ENCODE assay signal across 18 mouse cellular contexts in genomic region chr17:47283158-47283557, GRCm38 (mm10).
DNase-seq lines count a peak whose midpoint lies in the region; ATAC-seq and TF ChIP-seq lines count a peak whose summit lies in the region.
"Had no signal": no experiment of that assay in that cellular context is flagged by ENCODE, and none has a peak within 500 bp of the region (broad histone marks: within the 10 kb centered on the region; RNA-seq: fewer than 3 reads in every experiment).

No protein-coding gene starts in this region.

- no peak overlapping the region for H3K4me3 ChIP-seq in hindbrain, postnatal 0 days (ENCODE audit: low read length)
- no peak overlapping the region for H3K4me3 ChIP-seq in hindbrain, embryonic 13.5 days
- H3K4me3 ChIP-seq: embryonic facial prominence, embryonic 12.5 days; heart, embryonic 12.5 days; limb, embryonic 13.5 days; liver, embryonic 13.5 days; neural tube, embryonic 12.5 days had no signal

- peak; percentile 9 for DNase-seq in hindbrain, postnatal 0 days (ENCODE audit: low spot score)
- peak; percentile 36 for DNase-seq in brain, embryonic 14.5 days (ENCODE audit: low read depth)
- peak; percentile 30 to 57 for DNase-seq in lung, adult 18-20 months
- peak; percentile 34 for DNase-seq in lung, postnatal 14 days
- no peak for DNase-seq in gastrocnemius, adult 18-20 months (ENCODE audit: low spot score)
- DNase-seq in Muller cell, postnatal 12 days (ENCODE audit: inconsistent ontology term) = no peak
- DNase-seq: adrenal gland, adult 8-10 months; heart, postnatal 36 days; liver, embryonic 13.5 days; right cerebral cortex, adult 18-20 months had no signal

- peaks cover 4% of the 10 kb centered on the region; the same call in 1 of the 2 replicates for H3K36me3 ChIP-seq in hindbrain, postnatal 0 days (ENCODE audit: insufficient read depth, low read length)
- peaks cover 17% of the 10 kb centered on the region for H3K36me3 ChIP-seq in hindbrain, embryonic 13.5 days

- no peak for TF ChIP-seq CTCF in hindbrain, postnatal 0 days (IDR thresholded peaks at IDR 0.05; ENCODE audit: low read depth)
- no peak for TF ChIP-seq CTCF in brain, embryonic 14.5 days (IDR thresholded peaks at IDR 0.05; ENCODE audit: borderline replicate concordance, extremely low read depth, insufficient read depth, insufficient read length)

- no peak overlapping the region for H3K4me2 ChIP-seq in hindbrain, postnatal 0 days (ENCODE audit: low read depth, low read length)
- H3K4me2 ChIP-seq in hindbrain, embryonic 13.5 days = no peak overlapping the region
- H3K4me2 ChIP-seq: embryonic facial prominence, embryonic 12.5 days; heart, embryonic 12.5 days; limb, embryonic 13.5 days; liver, embryonic 13.5 days; neural tube, embryonic 12.5 days had no signal

- H3K27me3 ChIP-seq in hindbrain, postnatal 0 days (ENCODE audit: insufficient read depth, low read length) = no peaks in the 10 kb centered on the region
- no peaks in the 10 kb centered on the region for H3K27me3 ChIP-seq in hindbrain, embryonic 13.5 days
- H3K27me3 ChIP-seq: embryonic facial prominence, embryonic 12.5 days; heart, embryonic 12.5 days; limb, embryonic 13.5 days; liver, embryonic 13.5 days; neural tube, embryonic 12.5 days had no signal

- peak; percentile 77 for ATAC-seq in hindbrain, postnatal 0 days
- ATAC-seq in hindbrain, embryonic 13.5 days (ENCODE audit: low FRiP score) = no peak; the same call in 1 of the 2 replicates
- ATAC-seq: forebrain, embryonic 16.5 days; intestine, embryonic 16.5 days had no signal

- no peaks in the 10 kb centered on the region for H3K9me3 ChIP-seq in hindbrain, postnatal 0 days (ENCODE audit: low read length)
- H3K9me3 ChIP-seq in hindbrain, embryonic 13.5 days = no peaks in the 10 kb centered on the region
- H3K9me3 ChIP-seq: embryonic facial prominence, embryonic 12.5 days; heart, embryonic 12.5 days; limb, embryonic 13.5 days; liver, embryonic 13.5 days; neural tube, embryonic 12.5 days had no signal

- 54% methylated on average over 4 of the region's 4 CpGs for WGBS in hindbrain, postnatal 0 days
- WGBS in hindbrain, embryonic 13.5 days = 78% methylated on average over 4 of the region's 4 CpGs

- H3K27ac ChIP-seq in hindbrain, postnatal 0 days = no peak overlapping the region
- H3K27ac ChIP-seq in hindbrain, embryonic 13.5 days = no peak overlapping the region
- H3K27ac ChIP-seq: embryonic facial prominence, embryonic 12.5 days; limb, embryonic 13.5 days; liver, embryonic 13.5 days; neural tube, embryonic 12.5 days; stomach, postnatal 0 days had no signal

- no peaks in the 10 kb centered on the region for H3K4me1 ChIP-seq in hindbrain, postnatal 0 days (ENCODE audit: insufficient read depth, low read length)
- H3K4me1 ChIP-seq in hindbrain, embryonic 13.5 days (replicated peaks) = peaks cover 8% of the 10 kb centered on the region; the same call in 1 of the 2 replicates
- H3K4me1 ChIP-seq: embryonic facial prominence, embryonic 12.5 days; limb, embryonic 13.5 days; neural tube, embryonic 12.5 days had no signal

- no peak for TF ChIP-seq POLR2A in brain, embryonic 14.5 days (IDR thresholded peaks at IDR 0.05; ENCODE audit: borderline replicate concordance, extremely low read depth, insufficient read depth, insufficient read length, poor library complexity, severe bottlenecking)

- no peak overlapping the region for H3K9ac ChIP-seq in hindbrain, postnatal 0 days (replicated peaks; ENCODE audit: low read length)
- H3K9ac ChIP-seq in hindbrain, embryonic 13.5 days = no peak overlapping the region
- H3K9ac ChIP-seq: embryonic facial prominence, embryonic 12.5 days; heart, embryonic 12.5 days; limb, embryonic 13.5 days; liver, embryonic 13.5 days; neural tube, embryonic 12.5 days had no signal

Comparison
In these comparisons a context has a peak if more than half of its experiments do, and no peak if none do; other contexts are left out.
1. DNase-seq: peak in hindbrain, postnatal 0 days (single experiment), brain, embryonic 14.5 days (single experiment), lung, adult 18-20 months (2 of 2) and lung, postnatal 14 days (single experiment); none in gastrocnemius, adult 18-20 months (single experiment) and Muller cell, postnatal 12 days (single experiment).